Mouse (Mus musculus): ENCODE measurements around the gene Gm49342. TPM values are rescaled to one million over a fixed set of nuclear protein-coding genes. Genes with fewer than 3 reads are reported as not detected.
"Not testable (repeated sequence)": the region's sequence is repeated elsewhere in the genome, so short reads cannot be mapped to it uniquely, and the experiment has no call there.

The Gm49342 gene
- polyA plus RNA-seq, 1 experiment from 2014 or later = not detected

DNA sequence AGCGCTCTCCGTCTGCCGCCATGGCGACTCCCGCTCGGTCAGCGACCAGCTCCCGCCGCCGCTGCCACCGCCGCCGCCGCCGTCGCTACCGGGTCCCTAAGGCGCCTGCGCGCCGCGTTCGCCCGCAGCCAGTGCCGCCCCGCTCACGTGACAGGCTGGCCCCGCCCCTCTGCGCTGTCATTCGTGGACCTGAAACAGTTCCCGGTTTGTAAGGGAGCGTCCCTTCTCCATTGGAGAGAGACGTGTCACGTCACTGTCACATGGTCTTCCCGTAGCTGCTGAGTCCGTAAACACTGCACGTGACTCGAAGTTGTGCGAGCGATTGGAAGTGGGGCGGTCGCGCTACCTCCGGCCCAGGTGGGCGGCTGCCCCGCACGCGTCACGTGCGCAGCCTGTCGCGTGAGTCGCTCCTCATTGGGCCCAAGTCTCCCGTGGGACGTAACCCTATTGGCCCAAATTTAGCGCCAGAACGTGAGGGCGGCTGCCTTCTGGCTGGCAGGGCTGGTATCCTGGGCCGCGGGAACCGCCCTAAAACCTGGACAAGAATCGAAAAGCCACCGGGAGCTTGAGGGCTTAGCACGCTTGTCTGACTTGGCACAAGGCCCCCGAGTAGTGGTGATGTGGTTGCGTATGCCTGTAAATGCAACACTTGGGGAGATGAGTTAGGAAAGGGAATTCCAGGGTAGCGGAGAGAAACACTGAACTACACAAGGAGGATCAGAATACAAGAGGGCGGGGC is 13.4 kb upstream of the Gm49342 start, which contains the start of the genes Pip4p1 and Pnp:
TSS of gene Pip4p1 (minus strand) at position 103 of the 739 bp plus-strand sequence.
TSS of gene Pnp (plus strand) at position 329 of the 739 bp plus-strand sequence.
- peak within 1 kb of the TSS; percentile 95 for H3K27ac ChIP-seq (ENCODE audit: low read length)
- peaks cover 17% of the 10 kb centered on the region for H3K36me3 ChIP-seq (ENCODE audit: control insufficient read depth, insufficient read depth, low read length)
- H3K9me3 ChIP-seq (ENCODE audit: control insufficient read depth, low read length) = no peaks in the 10 kb centered on the region
- no peaks in the 10 kb centered on the region for H3K27me3 ChIP-seq (replicated peaks; ENCODE audit: control insufficient read depth, insufficient read depth, low read length)
- peak within 1 kb of the TSS; percentile 96 for H3K9ac ChIP-seq (ENCODE audit: low read depth, low read length)
- H3K4me2 ChIP-seq (ENCODE audit: low read depth, low read length) = peak within 1 kb of the TSS; percentile 78
- H3K4me1 ChIP-seq (ENCODE audit: control insufficient read depth, insufficient read depth, low read length) = peaks cover 24% of the 10 kb centered on the region
- under 1% methylated on average over 68 of the region's 68 CpGs for WGBS
- H3K4me3 ChIP-seq (ENCODE audit: low read length) = peak within 1 kb of the TSS; percentile 97
- ATAC-seq = peak; percentile 99

GRCm38 (mm10) chr14:50931493-50932020 is 12.8 kb upstream of the Gm49342 start:
- H3K4me1 ChIP-seq (ENCODE audit: control insufficient read depth, insufficient read depth, low read length) = peaks cover 21% of the 10 kb centered on the region; the same call in 1 of the 2 replicates
- peak overlapping the region; percentile 96 for H3K9ac ChIP-seq (ENCODE audit: low read depth, low read length)
- no peaks in the 10 kb centered on the region for H3K9me3 ChIP-seq (ENCODE audit: control insufficient read depth, low read length)
- H3K4me3 ChIP-seq (ENCODE audit: low read length) = peak overlapping the region; percentile 97
- WGBS = 11% methylated on average over 12 of the region's 12 CpGs
- peak overlapping the region; percentile 94 for H3K27ac ChIP-seq (ENCODE audit: low read length)
- ATAC-seq = no peak
- H3K27me3 ChIP-seq (replicated peaks; ENCODE audit: control insufficient read depth, insufficient read depth, low read length) = no peaks in the 10 kb centered on the region
- peak overlapping the region; percentile 64 for H3K4me2 ChIP-seq (ENCODE audit: low read depth, low read length)
- peaks cover 14% of the 10 kb centered on the region for H3K36me3 ChIP-seq (ENCODE audit: control insufficient read depth, insufficient read depth, low read length)

GRCm38 (mm10) chr14:50936649-50937048 is 7.7 kb upstream of the Gm49342 start:
- Histone ChIP-seq H3K27ac (ENCODE audit: low read length) (no peak overlapping the region), H3K9me3 (ENCODE audit: control insufficient read depth, low read length) (no peaks in the 10 kb centered on the region), H3K9ac (ENCODE audit: low read depth, low read length) (no peak overlapping the region), H3K27me3 (replicated peaks; ENCODE audit: control insufficient read depth, insufficient read depth, low read length) (no peaks in the 10 kb centered on the region), H3K4me3 (ENCODE audit: low read length) (no peak overlapping the region), H3K36me3 (ENCODE audit: control insufficient read depth, insufficient read depth, low read length) (no peaks in the 10 kb centered on the region), H3K4me2 (ENCODE audit: low read depth, low read length) (no peak overlapping the region), H3K4me1 (ENCODE audit: control insufficient read depth, insufficient read depth, low read length) (peaks cover 6% of the 10 kb centered on the region; the same call in 1 of the 2 replicates)
- 52% methylated on average over 1 of the region's 1 CpGs for WGBS
- ATAC-seq = no peak

DNA sequence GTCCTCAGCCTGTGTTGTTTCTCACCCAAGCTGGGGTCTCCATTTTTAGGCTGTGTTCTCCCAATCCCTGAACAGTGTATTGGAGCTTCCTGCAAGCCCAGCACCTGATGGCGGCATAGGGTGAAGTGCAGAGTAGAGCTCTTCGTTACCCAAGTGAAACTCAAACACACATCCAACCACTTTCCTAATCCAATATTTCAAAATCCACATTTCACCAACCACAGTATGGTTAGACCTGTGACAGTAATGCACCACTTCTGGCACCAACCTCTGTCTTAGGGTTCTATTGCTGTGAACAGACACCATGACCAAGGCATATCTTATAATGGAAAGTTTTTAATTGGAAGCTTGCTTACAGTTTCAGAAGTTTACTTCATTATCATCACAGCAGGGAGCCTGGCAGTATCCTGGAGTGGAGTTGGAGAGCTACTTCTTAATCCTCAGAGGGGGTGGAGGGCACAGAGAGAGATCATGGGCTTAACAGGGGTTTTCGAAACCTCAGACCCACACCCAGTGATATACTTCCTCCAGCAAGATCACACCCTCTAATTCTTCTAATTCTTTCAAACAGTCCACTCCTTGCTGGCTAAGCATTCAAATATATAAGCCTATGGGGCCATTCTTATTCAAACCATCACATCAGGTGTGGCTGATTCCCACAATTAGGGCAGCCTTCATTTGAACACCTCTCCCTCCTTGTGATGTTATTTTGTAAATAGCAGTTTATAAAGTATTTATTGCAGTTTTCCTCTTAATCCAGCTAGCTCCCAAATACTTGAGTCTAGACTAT is 6.0 kb upstream of the Gm49342 start:
- 93% methylated on average over 3 of the region's 3 CpGs for WGBS
- ATAC-seq = no peak
- no peak overlapping the region for H3K4me2 ChIP-seq (ENCODE audit: low read depth, low read length)

DNA sequence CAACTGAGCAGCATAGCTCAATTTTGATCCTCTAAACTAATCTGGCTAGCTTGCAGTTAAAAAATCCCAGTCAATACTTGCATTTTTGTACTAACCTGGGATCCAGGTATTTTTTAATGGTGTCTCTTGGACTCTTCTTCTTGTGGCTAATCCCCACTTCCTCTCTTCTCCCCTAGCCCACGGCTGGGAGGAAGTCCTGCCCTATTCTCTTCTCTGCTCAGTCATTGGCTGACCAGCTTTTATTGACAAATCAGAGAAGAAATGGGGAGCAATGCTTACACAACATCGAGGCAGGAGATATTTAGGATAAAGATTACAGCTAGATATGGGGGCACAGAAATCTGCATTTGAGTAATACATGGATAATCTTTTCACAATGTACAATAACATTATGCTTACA is 5.4 kb upstream of the Gm49342 start:
- no peak for ATAC-seq
- 37% methylated on average over 2 of the region's 2 CpGs for WGBS
- no peak overlapping the region for H3K4me3 ChIP-seq (ENCODE audit: low read length)
- no peaks in the 10 kb centered on the region for H3K9me3 ChIP-seq (ENCODE audit: control insufficient read depth, low read length)
- H3K4me2 ChIP-seq (ENCODE audit: low read depth, low read length) = no peak overlapping the region
- no peak overlapping the region for H3K9ac ChIP-seq (ENCODE audit: low read depth, low read length)
- no peaks in the 10 kb centered on the region for H3K27me3 ChIP-seq (replicated peaks; ENCODE audit: control insufficient read depth, insufficient read depth, low read length)
- no peaks in the 10 kb centered on the region for H3K4me1 ChIP-seq (ENCODE audit: control insufficient read depth, insufficient read depth, low read length)
- H3K36me3 ChIP-seq (ENCODE audit: control insufficient read depth, insufficient read depth, low read length) = no peaks in the 10 kb centered on the region
- H3K27ac ChIP-seq (ENCODE audit: low read length) = no peak overlapping the region

More for the DNA sequence above, 6.0 kb upstream of the Gm49342 start:
- Histone ChIP-seq H3K4me3 (ENCODE audit: low read length) (no peak overlapping the region), H3K9ac (ENCODE audit: low read depth, low read length) (no peak overlapping the region), H3K4me1 (ENCODE audit: control insufficient read depth, insufficient read depth, low read length) (no peaks in the 10 kb centered on the region), H3K36me3 (ENCODE audit: control insufficient read depth, insufficient read depth, low read length) (no peaks in the 10 kb centered on the region), H3K27me3 (replicated peaks; ENCODE audit: control insufficient read depth, insufficient read depth, low read length) (no peaks in the 10 kb centered on the region), H3K9me3 (ENCODE audit: control insufficient read depth, low read length) (no peaks in the 10 kb centered on the region), H3K27ac (ENCODE audit: low read length) (no peak overlapping the region)

- peak; percentile 96 for ATAC-seq
- whole genome bisulfite sequencing = under 1% methylated on average over 14 of the region's 15 CpGs
- not testable (repeated sequence) for H3K27me3 ChIP-seq (replicated peaks; ENCODE audit: control insufficient read depth, insufficient read depth, low read length); H3K36me3 ChIP-seq (ENCODE audit: control insufficient read depth, insufficient read depth, low read length); H3K9me3 ChIP-seq (ENCODE audit: control insufficient read depth, low read length); H3K4me1 ChIP-seq (ENCODE audit: control insufficient read depth, insufficient read depth, low read length)
- Histone ChIP-seq H3K4me2 (ENCODE audit: low read depth, low read length) (peak overlapping the region; percentile 62), H3K4me3 (ENCODE audit: low read length) (peak overlapping the region; percentile 59), H3K9ac (ENCODE audit: low read depth, low read length) (peak overlapping the region; percentile 71), H3K27ac (ENCODE audit: low read length) (peak overlapping the region; percentile 94)
Observed at GRCm38 (mm10) chr14:50944668-50945033, 334 bp downstream of the Gm49342 start.

DNA sequence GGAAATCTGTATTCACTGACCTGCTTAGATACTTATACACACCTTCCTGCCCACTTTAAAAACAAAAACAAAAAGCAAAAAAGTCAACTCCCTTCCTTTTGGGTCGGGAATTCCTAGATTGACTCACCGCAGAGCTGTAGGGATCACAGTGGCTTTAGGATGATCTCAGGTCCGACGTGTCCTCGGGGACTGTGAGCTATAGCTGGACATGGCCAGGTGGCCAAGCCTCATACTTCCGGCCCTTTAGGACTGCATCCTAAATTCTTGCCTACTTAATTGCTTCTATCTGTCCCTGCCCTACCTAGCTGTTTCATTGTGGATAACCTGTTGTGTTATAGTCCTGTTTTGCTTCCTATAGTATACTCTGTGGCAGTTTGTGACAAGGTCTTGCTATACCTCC is 764 bp downstream of the Gm49342 start:
- WGBS = 12% methylated on average over 6 of the region's 6 CpGs
- peak overlapping the region; percentile 62 for H3K4me2 ChIP-seq (ENCODE audit: low read depth, low read length)
- not testable (repeated sequence) for H3K4me1 ChIP-seq (ENCODE audit: control insufficient read depth, insufficient read depth, low read length); H3K36me3 ChIP-seq (ENCODE audit: control insufficient read depth, insufficient read depth, low read length); ATAC-seq; H3K9me3 ChIP-seq (ENCODE audit: control insufficient read depth, low read length); H3K27me3 ChIP-seq (replicated peaks; ENCODE audit: control insufficient read depth, insufficient read depth, low read length)
- H3K4me3 ChIP-seq (ENCODE audit: low read length) = peak overlapping the region; percentile 59
- H3K27ac ChIP-seq (ENCODE audit: low read length) = peak overlapping the region; percentile 94
- H3K9ac ChIP-seq (ENCODE audit: low read depth, low read length) = peak overlapping the region; percentile 71

GRCm38 (mm10) chr14:50945526-50945925 is 1.2 kb downstream of the Gm49342 start:
- not testable (repeated sequence) for H3K9me3 ChIP-seq (ENCODE audit: control insufficient read depth, low read length); H3K27me3 ChIP-seq (replicated peaks; ENCODE audit: control insufficient read depth, insufficient read depth, low read length); H3K4me1 ChIP-seq (ENCODE audit: control insufficient read depth, insufficient read depth, low read length); H3K36me3 ChIP-seq (ENCODE audit: control insufficient read depth, insufficient read depth, low read length); ATAC-seq
- Histone ChIP-seq H3K4me2 (ENCODE audit: low read depth, low read length) (peak overlapping the region; percentile 62), H3K27ac (ENCODE audit: low read length) (peak overlapping the region; percentile 94), H3K9ac (ENCODE audit: low read depth, low read length) (peak overlapping the region; percentile 71), H3K4me3 (ENCODE audit: low read length) (peak overlapping the region; percentile 59)
- WGBS = 24% methylated on average over 3 of the region's 3 CpGs

DNA sequence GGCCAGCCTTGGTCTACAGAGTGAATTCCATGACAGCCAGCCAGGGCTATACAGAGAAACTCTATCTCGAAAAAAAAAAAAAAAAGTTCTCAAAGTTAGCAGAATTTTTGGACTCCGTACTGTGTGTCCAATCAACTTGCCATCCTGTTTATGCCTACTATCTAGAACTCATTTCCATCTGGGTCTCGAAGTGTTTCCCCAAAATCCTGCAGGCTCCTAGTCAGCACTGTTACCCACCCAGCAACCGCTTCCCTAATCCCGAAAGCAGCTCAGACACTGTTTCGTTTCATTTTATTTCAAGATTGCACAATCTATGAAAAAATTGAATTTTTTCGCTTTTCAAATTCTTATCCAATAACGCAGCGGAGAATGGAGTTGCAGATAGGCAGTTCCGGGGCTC is 11.2 kb downstream of the Gm49342 start:
- no peaks in the 10 kb centered on the region for H3K36me3 ChIP-seq (ENCODE audit: control insufficient read depth, insufficient read depth, low read length)
- ATAC-seq = no peak
- no peak overlapping the region for H3K4me3 ChIP-seq (ENCODE audit: low read length)
- 87% methylated on average over 10 of the region's 10 CpGs for WGBS
- no peaks in the 10 kb centered on the region for H3K27me3 ChIP-seq (replicated peaks; ENCODE audit: control insufficient read depth, insufficient read depth, low read length)
- H3K4me1 ChIP-seq (ENCODE audit: control insufficient read depth, insufficient read depth, low read length) = no peaks in the 10 kb centered on the region
- H3K27ac ChIP-seq (ENCODE audit: low read length) = no peak overlapping the region
- no peak overlapping the region for H3K4me2 ChIP-seq (ENCODE audit: low read depth, low read length)
- H3K9me3 ChIP-seq (ENCODE audit: control insufficient read depth, low read length) = no peaks in the 10 kb centered on the region
- H3K9ac ChIP-seq (ENCODE audit: low read depth, low read length) = no peak overlapping the region
